Mouse (Mus musculus) testis, adult 2 months (tissue): ENCODE results near the gene Zbtb4.

Experiments
- CTCF ChIP-seq: fragments of 200-500 bp; IDR thresholded peaks from 2 replicates; pipeline ENCODE4 v1.5.1; 2012; ENCODE audit warnings: low read depth, mild to moderate bottlenecking, inconsistent platforms, low read length, moderate library complexity; ENCODE audit not compliant: control insufficient read depth, insufficient read depth, insufficient replicate concordance
- POLR2A ChIP-seq: fragments of 200-500 bp; IDR thresholded peaks from 2 replicates; pipeline ENCODE4 v1.6.1; 2012; ENCODE audit warnings: low read depth, mild to moderate bottlenecking, inconsistent platforms, low read length, moderate library complexity; ENCODE audit not compliant: control insufficient read depth

- TF ChIP-seq CTCF (no peak), POLR2A (no peak)
These were observed 33.9 kb downstream of the Zbtb4 start for GRCm38 (mm10) chr11:69799394-69800137.
